Mouse (Mus musculus) kidney, embryonic 16.5 days (tissue): ENCODE results near the gene Wasf1. TPM values are rescaled to one million over a fixed set of nuclear protein-coding genes. Genes with fewer than 3 reads are reported as not detected.

ENCODE experiments used
- ATAC-seq: fragments of 200-750 bp; cut with Nextera tagmentation; 2 replicates; pipeline ENCODE4 v1.8.0; 2017; ENCODE audit warnings: moderate TSS enrichment; ENCODE audit not compliant: low FRiP score, low TSS enrichment
- H3K27ac ChIP-seq: fragments of 300-500 bp; sonication (generic); 2 replicates; pipeline ENCODE4 v1.5.1; 2014; ENCODE audit warnings: low read length
- H3K27me3 ChIP-seq: fragments of 300-500 bp; sonication (generic); 2 replicates; pipeline ENCODE4 v1.6.1; 2014; ENCODE audit warnings: low read length, control low read depth, mixed read lengths; ENCODE audit not compliant: insufficient read depth
- H3K36me3 ChIP-seq: fragments of 300-500 bp; sonication (generic); 2 replicates; pipeline ENCODE4 v1.6.1; 2014; ENCODE audit warnings: low read length, control low read depth, mixed read lengths; ENCODE audit not compliant: insufficient read depth
- H3K4me1 ChIP-seq: fragments of 300-500 bp; sonication (generic); 2 replicates; pipeline ENCODE4 v1.6.1; 2014; ENCODE audit warnings: low read length, control low read depth, mixed read lengths; ENCODE audit not compliant: insufficient read depth
- H3K4me2 ChIP-seq: fragments of 300-500 bp; sonication (generic); replicated peaks from 2 replicates; pipeline ENCODE4 v1.6.1; 2014; ENCODE audit warnings: low read depth, low read length
- H3K4me3 ChIP-seq: fragments of 300-500 bp; sonication (generic); 2 replicates; pipeline ENCODE4 v1.5.1; 2014; ENCODE audit warnings: mild to moderate bottlenecking, low read length
- H3K9ac ChIP-seq: fragments of 300-500 bp; sonication (generic); replicated peaks from 2 replicates; pipeline ENCODE4 v1.6.1; 2014; ENCODE audit warnings: low read length
- H3K9me3 ChIP-seq: fragments of 300-500 bp; sonication (generic); 2 replicates; pipeline ENCODE4 v1.6.1; 2016; ENCODE audit warnings: low read length, control low read depth
- WGBS: fragments of 180-500 bp; shearing (Covaris S2); extraction: QIAGEN DNeasy Blood & Tissue Kit; methylation state at CpG from one replicate; pipeline ENCODE4 v1.1.7; 2014; 5-methylcytosine and 5-hydroxymethylcytosine counted together
- polyA plus RNA-seq: library from polyadenylated mRNA; unstranded; fragments of >200 nt; fragmentation: Nextera tagmentation; extraction: Ambion mirVana; gene quantifications from 2 replicates; pipeline ENCODE4 v1.2.1, GENCODE M21; 2015

Wasf1 gene
- polyA plus RNA-seq, 1 experiment from 2014 or later = 17.5 TPM

DNA sequence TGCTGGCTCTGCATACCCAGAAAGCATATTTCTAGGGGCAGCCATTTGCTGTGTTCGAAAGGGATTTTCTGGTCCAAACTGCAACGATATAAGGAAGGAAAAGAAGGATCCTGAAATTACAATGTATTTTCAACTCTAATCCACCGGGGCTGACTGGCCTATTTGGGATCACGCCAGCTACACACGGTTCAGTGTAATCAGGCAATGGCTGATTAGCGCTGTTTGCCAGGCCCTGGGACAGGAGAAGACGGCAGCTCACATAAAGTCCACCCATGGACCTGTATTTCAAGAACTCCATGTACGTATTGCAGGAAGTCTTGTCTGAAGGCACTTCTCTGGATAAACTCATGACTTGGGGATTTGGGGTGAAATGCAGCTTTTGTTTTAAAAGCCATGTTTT is 25.7 kb upstream of the Wasf1 start:
- WGBS = 93% methylated on average over 8 of the region's 8 CpGs
- ATAC-seq = no peak
- H3K36me3 ChIP-seq = 0 out of 2 replicates have a peak, but pooled peaks cover 4% of the 10 kb centered on the region
- no peak overlapping the region for H3K4me3 ChIP-seq
- H3K27me3 ChIP-seq = no peaks in the 10 kb centered on the region
- H3K9ac ChIP-seq = no peak overlapping the region
- H3K9me3 ChIP-seq = no peaks in the 10 kb centered on the region; the same call in 1 of the 2 replicates
- no peak overlapping the region for H3K27ac ChIP-seq
- H3K4me1 ChIP-seq = no peaks in the 10 kb centered on the region
- no peak overlapping the region for H3K4me2 ChIP-seq

DNA sequence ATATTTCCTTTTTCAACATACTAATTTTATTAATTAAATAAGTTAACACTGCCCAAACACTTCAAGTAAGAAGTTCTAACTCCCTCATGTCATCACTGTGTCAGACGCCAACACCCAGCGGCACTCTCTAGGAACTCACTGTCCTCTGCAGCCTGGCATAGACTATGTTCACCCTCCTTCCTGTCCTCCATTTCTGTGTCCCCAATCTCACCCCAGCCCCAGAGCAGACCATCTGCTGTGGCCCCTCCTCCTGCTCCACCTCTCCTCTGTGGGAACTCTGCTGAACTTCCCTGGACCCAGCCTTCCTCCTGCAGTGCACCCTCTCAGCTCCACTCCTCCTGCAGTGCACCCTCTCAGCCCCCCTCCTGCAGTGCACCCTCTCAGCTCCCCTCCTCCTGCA is 15.2 kb upstream of the Wasf1 start:
- no peak for ATAC-seq
- WGBS = 95% methylated on average over 2 of the region's 2 CpGs
- H3K4me1 ChIP-seq = no peaks in the 10 kb centered on the region

DNA sequence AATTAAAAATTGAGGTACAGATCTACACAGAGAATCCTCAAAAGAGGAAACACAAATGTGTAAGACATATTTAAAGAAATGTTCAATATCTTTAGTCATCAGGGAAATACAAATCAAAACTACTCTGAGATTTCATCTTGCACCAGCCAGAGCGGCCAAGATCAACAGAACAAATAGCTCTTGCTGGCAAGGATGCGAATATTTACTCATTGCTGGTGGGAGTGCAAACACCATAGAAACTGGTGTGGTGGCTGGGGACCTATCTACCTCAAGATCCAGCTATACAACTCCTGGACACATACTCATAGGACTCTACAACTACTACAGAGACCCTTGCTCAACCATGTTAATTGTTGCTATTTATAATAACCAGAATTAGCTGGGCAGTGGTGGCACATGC is 12.0 kb upstream of the Wasf1 start:
- Histone ChIP-seq H3K4me3 (no peak overlapping the region), H3K9me3 (no peaks in the 10 kb centered on the region), H3K4me1 (no peaks in the 10 kb centered on the region), H3K9ac (no peak overlapping the region), H3K36me3 (peaks cover 5% of the 10 kb centered on the region; the same call in 1 of the 2 replicates), H3K27me3 (no peaks in the 10 kb centered on the region), H3K27ac (no peak overlapping the region), H3K4me2 (no peak overlapping the region)
- 79% methylated on average over 2 of the region's 2 CpGs for WGBS
- no peak for ATAC-seq

More for the DNA sequence above, 15.2 kb upstream of the Wasf1 start:
- H3K9me3 ChIP-seq = peaks cover 3% of the 10 kb centered on the region; the same call in 1 of the 2 replicates
- no peak overlapping the region for H3K4me2 ChIP-seq
- H3K4me3 ChIP-seq = no peak overlapping the region
- H3K27me3 ChIP-seq = no peaks in the 10 kb centered on the region
- no peak overlapping the region for H3K9ac ChIP-seq
- no peak overlapping the region for H3K27ac ChIP-seq
- peaks cover 21% of the 10 kb centered on the region for H3K36me3 ChIP-seq

DNA sequence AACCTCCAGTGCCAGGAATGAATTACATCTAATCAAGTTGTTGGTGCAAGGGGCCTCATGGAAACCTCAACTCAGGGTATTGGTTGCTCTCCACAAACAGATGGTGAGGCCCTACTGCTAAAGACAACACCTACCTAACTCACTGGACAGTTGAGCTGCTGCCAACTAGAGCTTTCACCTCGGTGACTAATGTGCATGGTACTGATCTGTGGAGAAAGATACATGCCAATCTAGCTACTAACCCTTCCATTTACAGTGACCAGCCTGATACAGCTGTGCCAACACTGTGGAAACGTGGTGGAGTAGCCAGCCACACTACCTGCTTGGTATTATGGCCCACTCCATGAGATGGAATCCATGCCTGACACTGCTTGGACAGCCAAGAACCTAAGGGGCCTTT is 11.2 kb upstream of the Wasf1 start:
- Histone ChIP-seq H3K9me3 (no peaks in the 10 kb centered on the region), H3K9ac (no peak overlapping the region), H3K4me1 (no peaks in the 10 kb centered on the region), H3K36me3 (peaks cover 5% of the 10 kb centered on the region; the same call in 1 of the 2 replicates), H3K4me3 (no peak overlapping the region), H3K4me2 (no peak overlapping the region), H3K27me3 (no peaks in the 10 kb centered on the region), H3K27ac (no peak overlapping the region)
- 78% methylated on average over 2 of the region's 2 CpGs for WGBS
- ATAC-seq = no peak

DNA sequence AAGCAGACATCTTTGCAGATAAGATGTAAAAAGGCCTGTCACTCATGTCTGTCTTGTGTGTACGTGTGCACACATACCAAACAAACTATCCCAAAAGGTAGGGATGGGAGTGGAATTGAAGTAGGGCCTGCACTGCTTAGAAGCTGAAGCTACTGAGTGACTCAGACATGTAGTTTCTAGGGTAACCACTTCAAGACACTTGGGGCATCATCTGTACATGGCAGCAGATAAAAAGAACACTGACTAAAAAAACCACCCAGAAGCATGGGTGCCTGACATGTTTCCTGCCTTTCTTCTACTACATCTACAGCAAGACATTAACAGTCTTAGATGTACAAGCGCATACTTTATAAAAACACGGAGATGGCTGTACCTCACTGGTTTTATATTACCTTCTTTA is 5.0 kb upstream of the Wasf1 start:
- no peak overlapping the region for H3K27ac ChIP-seq
- no peaks in the 10 kb centered on the region; the same call in 1 of the 2 replicates for H3K36me3 ChIP-seq
- 89% methylated on average over 3 of the region's 3 CpGs for WGBS
- H3K9me3 ChIP-seq = no peaks in the 10 kb centered on the region
- no peak overlapping the region for H3K4me3 ChIP-seq
- no peak for ATAC-seq
- H3K4me2 ChIP-seq = no peak overlapping the region
- no peak overlapping the region for H3K9ac ChIP-seq
- no peaks in the 10 kb centered on the region for H3K27me3 ChIP-seq
- peaks cover 13% of the 10 kb centered on the region for H3K4me1 ChIP-seq

- Histone ChIP-seq H3K27me3 (no peaks in the 10 kb centered on the region), H3K9me3 (no peaks in the 10 kb centered on the region), H3K9ac (no peak overlapping the region), H3K4me3 (no peak overlapping the region), H3K36me3 (no peaks in the 10 kb centered on the region; the same call in 1 of the 2 replicates), H3K27ac (no peak overlapping the region), H3K4me2 (no peak overlapping the region), H3K4me1 (peaks cover 13% of the 10 kb centered on the region)
- no peak for ATAC-seq
- 81% methylated on average over 9 of the region's 9 CpGs for WGBS
Measured at GRCm38 (mm10) chr10:40879969-40880368, 3.3 kb upstream of the Wasf1 start.

DNA sequence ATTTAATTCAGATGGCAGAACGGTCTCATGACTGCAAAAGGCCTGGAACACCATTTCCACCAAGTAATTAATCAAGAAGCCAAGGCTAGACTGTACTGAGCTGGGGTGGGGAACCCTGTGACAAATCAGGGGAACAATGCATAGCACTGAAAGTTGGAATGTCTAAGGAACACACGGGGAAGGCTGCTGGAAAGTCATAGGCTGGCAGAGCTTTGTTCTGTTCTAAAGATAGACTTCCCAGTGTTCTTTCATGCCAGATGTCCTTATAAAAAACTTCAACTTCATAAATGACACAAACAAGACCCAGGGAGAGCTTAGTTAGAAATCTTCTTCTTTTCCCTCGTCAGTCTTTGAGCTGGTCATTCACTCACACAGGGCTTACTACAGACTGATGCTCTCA is 2.0 kb upstream of the Wasf1 start:
- H3K9me3 ChIP-seq = no peaks in the 10 kb centered on the region
- ATAC-seq = no peak
- H3K4me1 ChIP-seq = peaks cover 13% of the 10 kb centered on the region
- H3K9ac ChIP-seq = no peak overlapping the region
- no peaks in the 10 kb centered on the region; the same call in 1 of the 2 replicates for H3K36me3 ChIP-seq
- no peaks in the 10 kb centered on the region for H3K27me3 ChIP-seq
- peak overlapping the region; percentile 82; the same call in 1 of the 2 replicates for H3K4me2 ChIP-seq
- H3K4me3 ChIP-seq = no peak overlapping the region
- H3K27ac ChIP-seq = no peak overlapping the region
- 79% methylated on average over 3 of the region's 3 CpGs for WGBS

- Histone ChIP-seq H3K4me1 (peaks cover 13% of the 10 kb centered on the region), H3K9me3 (no peaks in the 10 kb centered on the region), H3K36me3 (no peaks in the 10 kb centered on the region; the same call in 1 of the 2 replicates), H3K9ac (peak overlapping the region; percentile 95), H3K4me2 (peak overlapping the region; percentile 82), H3K4me3 (peak overlapping the region; percentile 97), H3K27me3 (no peaks in the 10 kb centered on the region), H3K27ac (peak overlapping the region; percentile 67)
- no peak for ATAC-seq
- 14% methylated on average over 9 of the region's 9 CpGs for WGBS
Measured at GRCm38 (mm10) chr10:40882333-40882732, 942 bp upstream of the Wasf1 start.

GRCm38 (mm10) chr10:40883644-40884278 is 486 bp downstream of the Wasf1 start:
- Histone ChIP-seq H3K27me3 (no peaks in the 10 kb centered on the region), H3K4me1 (peaks cover 13% of the 10 kb centered on the region), H3K9me3 (no peaks in the 10 kb centered on the region), H3K27ac (peak overlapping the region; percentile 92), H3K36me3 (no peaks in the 10 kb centered on the region; the same call in 1 of the 2 replicates), H3K4me3 (peak overlapping the region; percentile 97), H3K9ac (peak overlapping the region; percentile 86), H3K4me2 (peak overlapping the region; percentile 82)
- WGBS = under 1% methylated on average over 61 of the region's 87 CpGs
- peak; percentile 87; the same call in 1 of the 2 replicates for ATAC-seq

DNA sequence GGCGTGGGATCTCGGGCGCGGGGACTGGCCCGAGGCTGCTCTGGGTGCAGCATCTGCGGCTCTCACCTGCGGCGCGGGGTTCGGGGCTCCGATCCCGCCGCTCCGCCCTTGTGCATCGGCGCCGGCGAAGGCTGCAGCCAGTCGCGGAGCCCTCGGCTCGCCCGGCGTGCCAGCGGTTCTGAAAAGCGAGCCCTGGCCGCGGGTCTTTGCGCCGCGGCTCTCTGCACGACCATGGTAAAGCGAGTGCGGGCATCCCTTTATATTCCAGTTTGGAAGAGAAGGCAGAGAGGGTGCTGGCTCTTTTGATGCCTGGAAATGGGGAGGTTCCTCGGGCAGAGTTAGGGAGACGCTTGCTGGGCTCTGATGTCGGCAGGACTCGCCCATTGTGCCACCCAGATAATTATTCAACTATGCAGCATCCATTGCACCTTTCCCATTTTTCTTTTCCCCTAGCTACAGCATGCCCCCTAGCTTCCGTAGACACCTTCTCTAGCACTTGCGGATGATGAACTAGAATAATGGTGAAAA is 1.1 kb downstream of the Wasf1 start:
- ATAC-seq = peak; percentile 3; the same call in 1 of the 2 replicates

More for the DNA sequence above, 1.1 kb downstream of the Wasf1 start:
- peak overlapping the region; percentile 86 for H3K9ac ChIP-seq
- peak overlapping the region; percentile 97 for H3K4me3 ChIP-seq
- no peaks in the 10 kb centered on the region for H3K9me3 ChIP-seq
- H3K4me2 ChIP-seq = peak overlapping the region; percentile 82
- H3K36me3 ChIP-seq = no peaks in the 10 kb centered on the region; the same call in 1 of the 2 replicates
- 0% methylated on average over 39 of the region's 40 CpGs for WGBS
- no peaks in the 10 kb centered on the region for H3K27me3 ChIP-seq
- H3K27ac ChIP-seq = peak overlapping the region; percentile 92
- H3K4me1 ChIP-seq = peaks cover 13% of the 10 kb centered on the region
